8 mouse cellular contexts compared by ENCODE assay signal in genomic region chr7:82335211-82336121, GRCm38 (mm10). TPM values are rescaled to one million over a fixed set of nuclear protein-coding genes. Genes with fewer than 3 reads are reported as not detected.
DNase-seq lines count a peak whose midpoint lies in the region; ATAC-seq and TF ChIP-seq lines count a peak whose summit lies in the region.

TSS of gene Adamtsl3 (plus strand) at chr7:82335694.

- TF ChIP-seq CTCF in cerebellum, adult 2 months (IDR thresholded peaks at IDR 0.05; ENCODE audit: borderline replicate concordance, insufficient read depth, low read depth, low read length) = no peak

- no peaks in the 10 kb centered on the region for H3K36me3 ChIP-seq in intestine, embryonic 14.5 days (ENCODE audit: control insufficient read depth, insufficient read depth, low read length)
- H3K36me3 ChIP-seq in liver, embryonic 13.5 days = no peaks in the 10 kb centered on the region
- no peaks in the 10 kb centered on the region for H3K36me3 ChIP-seq in neural tube, embryonic 15.5 days

- no peak within 1 kb of the TSS for H3K4me3 ChIP-seq in cerebellum, adult 2 months (replicated peaks; ENCODE audit: insufficient read depth, low read depth, low read length)
- peak within 1 kb of the TSS; percentile 49 for H3K4me3 ChIP-seq in intestine, embryonic 14.5 days (ENCODE audit: low read depth, low read length)
- peak within 1 kb of the TSS; percentile 33 for H3K4me3 ChIP-seq in liver, embryonic 13.5 days (replicated peaks)
- peak within 1 kb of the TSS; percentile 56 for H3K4me3 ChIP-seq in neural tube, embryonic 15.5 days (replicated peaks)

- no peak for TF ChIP-seq POLR2A in cerebellum, adult 2 months (IDR thresholded peaks at IDR 0.05; ENCODE audit: borderline replicate concordance, insufficient read depth, low read length)

- peak within 1 kb of the TSS; percentile 90 for H3K4me2 ChIP-seq in intestine, embryonic 14.5 days (ENCODE audit: low read length)
- peak within 1 kb of the TSS; percentile 45 for H3K4me2 ChIP-seq in liver, embryonic 13.5 days
- H3K4me2 ChIP-seq in neural tube, embryonic 15.5 days = peak within 1 kb of the TSS; percentile 95

- no peak within 1 kb of the TSS for H3K27ac ChIP-seq in cerebellum, adult 2 months (ENCODE audit: insufficient read depth, low read length)
- no peak within 1 kb of the TSS for H3K27ac ChIP-seq in intestine, embryonic 14.5 days (ENCODE audit: low read depth)
- H3K27ac ChIP-seq in liver, embryonic 13.5 days = no peak within 1 kb of the TSS
- no peak within 1 kb of the TSS for H3K27ac ChIP-seq in neural tube, embryonic 15.5 days (replicated peaks)

- under 1% methylated on average over 95 of the region's 95 CpGs for WGBS in cerebellum, adult 2 months
- WGBS in intestine, embryonic 14.5 days = under 1% methylated on average over 95 of the region's 95 CpGs
- 4% methylated on average over 77 of the region's 95 CpGs for WGBS in liver, embryonic 13.5 days (ENCODE audit: insufficient replicate concordance)
- WGBS in neural tube, embryonic 15.5 days = under 1% methylated on average over 91 of the region's 95 CpGs

- 0 out of 2 replicates have a peak, but pooled peaks have one; percentile 74 for ATAC-seq in intestine, embryonic 14.5 days (replicated peaks; ENCODE audit: low FRiP score, low TSS enrichment, low read depth)
- no peak for ATAC-seq in liver, embryonic 13.5 days (ENCODE audit: low read depth)
- peak; percentile 71 for ATAC-seq in neural tube, embryonic 15.5 days (ENCODE audit: low FRiP score)

- H3K9ac ChIP-seq in intestine, embryonic 14.5 days (ENCODE audit: low read length) = no peak within 1 kb of the TSS
- no peak within 1 kb of the TSS for H3K9ac ChIP-seq in liver, embryonic 13.5 days
- peak within 1 kb of the TSS; percentile 46 for H3K9ac ChIP-seq in neural tube, embryonic 15.5 days (replicated peaks)

- H3K9me3 ChIP-seq in intestine, embryonic 14.5 days (ENCODE audit: control insufficient read depth, low read length) = no peaks in the 10 kb centered on the region
- H3K9me3 ChIP-seq in liver, embryonic 13.5 days (replicated peaks) = no peaks in the 10 kb centered on the region
- H3K9me3 ChIP-seq in neural tube, embryonic 15.5 days (replicated peaks) = no peaks in the 10 kb centered on the region

- DNase-seq in cerebellum, adult 2 months = peak; percentile 22 to 30
- no peak for DNase-seq in cerebellum, adult 9-10 months
- DNase-seq in cerebellum, postnatal 36 days = peak; percentile 15 to 41
- DNase-seq in gastrocnemius, postnatal 25 days = peak; percentile 68
- peak; percentile 69 for DNase-seq in intestine, embryonic 14.5 days (ENCODE audit: low spot score)
- no peak for DNase-seq in liver, embryonic 13.5 days
- no peak for DNase-seq in thymus, postnatal 10 days (ENCODE audit: low spot score in 2 of 2)

- H3K4me1 ChIP-seq in cerebellum, adult 2 months (ENCODE audit: control insufficient read depth, insufficient read depth, low read length) = no peaks in the 10 kb centered on the region
- H3K4me1 ChIP-seq in intestine, embryonic 14.5 days (replicated peaks; ENCODE audit: control insufficient read depth, insufficient read depth, low read length) = no peaks in the 10 kb centered on the region; the same call in 1 of the 2 replicates
- H3K4me1 ChIP-seq in liver, embryonic 13.5 days (replicated peaks) = no peaks in the 10 kb centered on the region
- peaks cover 14% of the 10 kb centered on the region for H3K4me1 ChIP-seq in neural tube, embryonic 15.5 days

- no peaks in the 10 kb centered on the region; the same call in 1 of the 2 replicates for H3K27me3 ChIP-seq in cerebellum, adult 2 months (ENCODE audit: control insufficient read depth, insufficient read depth, low read length)
- H3K27me3 ChIP-seq in intestine, embryonic 14.5 days (replicated peaks; ENCODE audit: control insufficient read depth, insufficient read depth, low read length) = peaks cover 53% of the 10 kb centered on the region
- H3K27me3 ChIP-seq in liver, embryonic 13.5 days = peaks cover 55% of the 10 kb centered on the region
- peaks cover 46% of the 10 kb centered on the region for H3K27me3 ChIP-seq in neural tube, embryonic 15.5 days (replicated peaks)

RNA-seq across cellular contexts. Expression of gene Adamtsl3, which starts in this region (rescaled TPM):
- polyA plus RNA-seq in cerebellum, adult 2 months (2012; rRNA removed) = 0.72 and 0.90 TPM in 2 replicates
- total RNA-seq in gastrocnemius, postnatal 25 days (2021) = 1 to 10 TPM; 3.3 to 6.3 TPM
- 0.41 and 0.56 TPM in 2 replicates for polyA plus RNA-seq in intestine, embryonic 14.5 days (2014; fragmentation: Nextera tagmentation; extraction: Ambion mirVana)
- 0.08 and 0.09 TPM in 2 replicates for polyA plus RNA-seq in liver, embryonic 13.5 days (2015; fragmentation: Nextera tagmentation; extraction: Ambion mirVana)
- 1.0 and 1.8 TPM in 2 replicates for polyA plus RNA-seq in neural tube, embryonic 15.5 days (2015; fragmentation: Nextera tagmentation; extraction: Ambion mirVana)

Comparison
In these comparisons a context has a peak if more than half of its experiments do, and no peak if none do; other contexts are left out.
1. DNase-seq: peak in cerebellum, postnatal 36 days (2 of 2) and gastrocnemius, postnatal 25 days (single experiment); none in cerebellum, adult 9-10 months (single experiment), liver, embryonic 13.5 days (single experiment) and thymus, postnatal 10 days (0 of 2).
2. Peak in DNase-seq in cerebellum, adult 2 months; RNA of the gene not detected or under 1 TPM.
3. Peak in DNase-seq, ATAC-seq, H3K4me3 ChIP-seq and H3K4me2 ChIP-seq in intestine, embryonic 14.5 days; RNA of the gene not detected or under 1 TPM.
4. H3K4me2 ChIP-seq: peak in every context shown above with its lines; median percentile 95 in neural tube, embryonic 15.5 days; 90 in intestine, embryonic 14.5 days; 45 in liver, embryonic 13.5 days.